Mouse (Mus musculus): ENCODE measurements around the gene Glis2. TPM values are rescaled to one million over a fixed set of nuclear protein-coding genes. Genes with fewer than 3 reads are reported as not detected.

The Glis2 gene
- 2.9 and 5.7 TPM in 2 replicates for polyA plus RNA-seq (2012; ENCODE audit: insufficient read depth, insufficient read length, missing spikeins)

GRCm38 (mm10) chr16:4593971-4594813 lies at the start of gene Glis2:
Gene Glis2 (plus strand): TSS chr16:4594713.
- Histone ChIP-seq H3K4me1 (ENCODE audit: control insufficient read depth, insufficient read depth, insufficient read length, low read length) (no peaks in the 10 kb centered on the region), H3K4me3 (ENCODE audit: insufficient read depth, low read depth, low read length) (peak within 1 kb of the TSS; percentile 78), H3K27ac (replicated peaks; ENCODE audit: low read depth, low read length) (peak within 1 kb of the TSS; percentile 38)

GRCm38 (mm10) chr16:4544845-4545244 lies 49.7 kb upstream of the Glis2 start:
- H3K27ac ChIP-seq (replicated peaks; ENCODE audit: low read depth, low read length) = no peak overlapping the region

GRCm38 (mm10) chr16:4546838-4547237 lies 47.7 kb upstream of the Glis2 start:
- Histone ChIP-seq H3K4me3 (ENCODE audit: insufficient read depth, low read depth, low read length) (no peak overlapping the region), H3K27ac (replicated peaks; ENCODE audit: low read depth, low read length) (no peak overlapping the region)

More at GRCm38 (mm10) chr16:4544845-4545244, 49.7 kb upstream of the Glis2 start:
- 0 out of 2 replicates have a peak, but pooled peaks cover 2% of the 10 kb centered on the region for H3K4me1 ChIP-seq (ENCODE audit: control insufficient read depth, insufficient read depth, insufficient read length, low read length)
- H3K4me3 ChIP-seq (ENCODE audit: insufficient read depth, low read depth, low read length) = no peak overlapping the region

GRCm38 (mm10) chr16:4547611-4548010 lies 46.9 kb upstream of the Glis2 start:
- no peak overlapping the region for H3K27ac ChIP-seq (replicated peaks; ENCODE audit: low read depth, low read length)
- H3K4me3 ChIP-seq (ENCODE audit: insufficient read depth, low read depth, low read length) = no peak overlapping the region
- H3K4me1 ChIP-seq (ENCODE audit: control insufficient read depth, insufficient read depth, insufficient read length, low read length) = no peaks in the 10 kb centered on the region; the same call in 1 of the 2 replicates

More at GRCm38 (mm10) chr16:4546838-4547237, 47.7 kb upstream of the Glis2 start:
- H3K4me1 ChIP-seq (ENCODE audit: control insufficient read depth, insufficient read depth, insufficient read length, low read length) = no peaks in the 10 kb centered on the region; the same call in 1 of the 2 replicates

GRCm38 (mm10) chr16:4548953-4549688 lies 45.4 kb upstream of the Glis2 start:
- H3K4me3 ChIP-seq (ENCODE audit: insufficient read depth, low read depth, low read length) = no peak overlapping the region
- no peak overlapping the region for H3K27ac ChIP-seq (replicated peaks; ENCODE audit: low read depth, low read length)
- H3K4me1 ChIP-seq (ENCODE audit: control insufficient read depth, insufficient read depth, insufficient read length, low read length) = no peaks in the 10 kb centered on the region; the same call in 1 of the 2 replicates

GRCm38 (mm10) chr16:4551056-4551455 lies 43.5 kb upstream of the Glis2 start:
- no peak overlapping the region for H3K27ac ChIP-seq (replicated peaks; ENCODE audit: low read depth, low read length)
- H3K4me3 ChIP-seq (ENCODE audit: insufficient read depth, low read depth, low read length) = no peak overlapping the region
- no peaks in the 10 kb centered on the region; the same call in 1 of the 2 replicates for H3K4me1 ChIP-seq (ENCODE audit: control insufficient read depth, insufficient read depth, insufficient read length, low read length)

- Histone ChIP-seq H3K4me1 (ENCODE audit: control insufficient read depth, insufficient read depth, insufficient read length, low read length) (no peaks in the 10 kb centered on the region; the same call in 1 of the 2 replicates), H3K4me3 (ENCODE audit: insufficient read depth, low read depth, low read length) (no peak overlapping the region), H3K27ac (replicated peaks; ENCODE audit: low read depth, low read length) (no peak overlapping the region)
Observed at GRCm38 (mm10) chr16:4551885-4552284, 42.6 kb upstream of the Glis2 start.

GRCm38 (mm10) chr16:4552829-4553550 lies 41.5 kb upstream of the Glis2 start:
- Histone ChIP-seq H3K27ac (replicated peaks; ENCODE audit: low read depth, low read length) (no peak overlapping the region), H3K4me1 (ENCODE audit: control insufficient read depth, insufficient read depth, insufficient read length, low read length) (no peaks in the 10 kb centered on the region; the same call in 1 of the 2 replicates), H3K4me3 (ENCODE audit: insufficient read depth, low read depth, low read length) (no peak overlapping the region)

- Histone ChIP-seq H3K4me3 (ENCODE audit: insufficient read depth, low read depth, low read length) (no peak overlapping the region), H3K4me1 (ENCODE audit: control insufficient read depth, insufficient read depth, insufficient read length, low read length) (no peaks in the 10 kb centered on the region; the same call in 1 of the 2 replicates), H3K27ac (replicated peaks; ENCODE audit: low read depth, low read length) (no peak overlapping the region)
Observed at GRCm38 (mm10) chr16:4555555-4555954, 39.0 kb upstream of the Glis2 start.

GRCm38 (mm10) chr16:4557085-4557484 lies 37.4 kb upstream of the Glis2 start:
- no peak overlapping the region for H3K4me3 ChIP-seq (ENCODE audit: insufficient read depth, low read depth, low read length)
- H3K27ac ChIP-seq (replicated peaks; ENCODE audit: low read depth, low read length) = no peak overlapping the region
- H3K4me1 ChIP-seq (ENCODE audit: control insufficient read depth, insufficient read depth, insufficient read length, low read length) = no peaks in the 10 kb centered on the region

GRCm38 (mm10) chr16:4557949-4558348 lies 36.6 kb upstream of the Glis2 start:
- H3K4me1 ChIP-seq (ENCODE audit: control insufficient read depth, insufficient read depth, insufficient read length, low read length) = no peaks in the 10 kb centered on the region
- peak overlapping the region; percentile 65 for H3K4me3 ChIP-seq (ENCODE audit: insufficient read depth, low read depth, low read length)
- H3K27ac ChIP-seq (replicated peaks; ENCODE audit: low read depth, low read length) = 0 out of 2 replicates have a peak overlapping the region, but pooled peaks have one; percentile 9

- H3K4me1 ChIP-seq (ENCODE audit: control insufficient read depth, insufficient read depth, insufficient read length, low read length) = no peaks in the 10 kb centered on the region
- H3K27ac ChIP-seq (replicated peaks; ENCODE audit: low read depth, low read length) = peak overlapping the region; percentile 50
- peak overlapping the region; percentile 65 for H3K4me3 ChIP-seq (ENCODE audit: insufficient read depth, low read depth, low read length)
Observed at GRCm38 (mm10) chr16:4558384-4558979, 36.0 kb upstream of the Glis2 start.

GRCm38 (mm10) chr16:4558980-4559631 lies 35.4 kb upstream of the Glis2 start:
- Histone ChIP-seq H3K4me1 (ENCODE audit: control insufficient read depth, insufficient read depth, insufficient read length, low read length) (no peaks in the 10 kb centered on the region), H3K4me3 (ENCODE audit: insufficient read depth, low read depth, low read length) (peak overlapping the region; percentile 65), H3K27ac (replicated peaks; ENCODE audit: low read depth, low read length) (peak overlapping the region; percentile 50; the same call in 1 of the 2 replicates)

- peak within 1 kb of the TSS; percentile 76 for H3K27ac ChIP-seq (replicated peaks; ENCODE audit: low read depth, low read length)
- H3K4me1 ChIP-seq (ENCODE audit: control insufficient read depth, insufficient read depth, insufficient read length, low read length) = no peaks in the 10 kb centered on the region
- H3K4me3 ChIP-seq (ENCODE audit: insufficient read depth, low read depth, low read length) = peak within 1 kb of the TSS; percentile 65
Observed at GRCm38 (mm10) chr16:4559715-4560144, 34.8 kb upstream of the Glis2 start, which contains the start of gene Tfap4. Gene Tfap4 (minus strand): TSS chr16:4559854.
